Mouse (Mus musculus) hindbrain, postnatal 0 days (tissue): ENCODE measurements around the gene Celf2. TPM values are rescaled to one million over a fixed set of nuclear protein-coding genes. Genes with fewer than 3 reads are reported as not detected.

ENCODE experiments used
- ATAC-seq: fragments of 200-750 bp; cut with Nextera tagmentation; 2 replicates; pipeline ENCODE4 v1.8.0; 2017; ENCODE audit warnings: mild to moderate bottlenecking, moderate TSS enrichment, moderate library complexity
- DNase-seq: peaks from one replicate; pipeline ENCODE4 v3.0.0-alpha.2; 2015; ENCODE audit warnings: low spot score
- H3K27ac ChIP-seq: fragments of 300-500 bp; sonication (generic); 2 replicates; pipeline ENCODE4 v1.5.1; 2014; ENCODE audit warnings: mild to moderate bottlenecking
- H3K27me3 ChIP-seq: fragments of 300-500 bp; sonication (generic); 2 replicates; pipeline ENCODE4 v1.6.1; 2014; ENCODE audit warnings: low read length, mixed read lengths; ENCODE audit not compliant: insufficient read depth
- H3K36me3 ChIP-seq: fragments of 300-500 bp; sonication (generic); 2 replicates; pipeline ENCODE4 v1.6.1; 2014; ENCODE audit warnings: low read length, mixed read lengths; ENCODE audit not compliant: insufficient read depth
- H3K4me1 ChIP-seq: fragments of 300-500 bp; sonication (generic); 2 replicates; pipeline ENCODE4 v1.6.1; 2014; ENCODE audit warnings: antibody characterized with exemption, low read length, mixed read lengths; ENCODE audit not compliant: insufficient read depth
- H3K4me2 ChIP-seq: fragments of 300-500 bp; sonication (generic); 2 replicates; pipeline ENCODE4 v1.6.1; 2014; ENCODE audit warnings: low read depth, mild to moderate bottlenecking, low read length, moderate library complexity, mixed read lengths
- H3K4me3 ChIP-seq: fragments of 300-500 bp; sonication (generic); 2 replicates; pipeline ENCODE4 v1.5.1; 2014; ENCODE audit warnings: low read length
- H3K9ac ChIP-seq: fragments of 300-500 bp; sonication (generic); replicated peaks from 2 replicates; pipeline ENCODE4 v1.6.1; 2014; ENCODE audit warnings: mild to moderate bottlenecking, low read length, moderate library complexity, mixed read lengths
- H3K9me3 ChIP-seq: fragments of 300-500 bp; sonication (generic); 2 replicates; pipeline ENCODE4 v1.6.1; 2016; ENCODE audit warnings: low read length, mixed read lengths
- CTCF ChIP-seq: IDR thresholded peaks from 2 replicates; pipeline ENCODE4 v1.5.1; 2016; ENCODE audit warnings: antibody characterized with exemption, control low read depth, low read depth
- WGBS: fragments of 180-500 bp; shearing (Covaris S2); extraction: QIAGEN DNeasy Blood & Tissue Kit; methylation state at CpG from one replicate; pipeline ENCODE4 v1.1.7; 2014; 5-methylcytosine and 5-hydroxymethylcytosine counted together
- polyA plus RNA-seq: library from polyadenylated mRNA; unstranded; fragments of >200 nt; fragmentation: Nextera tagmentation; extraction: Ambion mirVana; gene quantifications from 2 replicates; pipeline ENCODE4 v1.2.1, GENCODE M21; 2015
- total RNA-seq: library from RNA; depleted of rRNA; stranded (reverse); fragments of >200 nt; gene quantifications from 2 replicates; pipeline ENCODE4 v1.2.3, GENCODE M21; 2014

Celf2 gene
- total and polyA plus RNA-seq, 2 experiments from 2014 or later: 110 to 160 TPM

GRCm38 (mm10) chr2:6717953-6718352, 791.4 kb downstream of the Celf2 start:
- DNase-seq (no peak), ATAC-seq (no peak)
- Histone ChIP-seq H3K36me3 (no peaks in the 10 kb centered on the region), H3K27ac (no peak overlapping the region), H3K27me3 (no peaks in the 10 kb centered on the region), H3K9ac (no peak overlapping the region), H3K4me2 (no peak overlapping the region), H3K9me3 (no peaks in the 10 kb centered on the region), H3K4me1 (peaks cover 16% of the 10 kb centered on the region), H3K4me3 (no peak overlapping the region)
- TF ChIP-seq CTCF: no peak
- 77% methylated on average over 3 of the region's 3 CpGs for WGBS

- Histone ChIP-seq H3K27ac (no peak overlapping the region), H3K36me3 (no peaks in the 10 kb centered on the region), H3K4me2 (no peak overlapping the region), H3K4me3 (no peak overlapping the region), H3K4me1 (peaks cover under 1% of the 10 kb centered on the region; the same call in 1 of the 2 replicates), H3K9me3 (no peaks in the 10 kb centered on the region), H3K9ac (no peak overlapping the region), H3K27me3 (no peaks in the 10 kb centered on the region)
- no peak for TF ChIP-seq CTCF
- DNase-seq: no peak
- no peak for ATAC-seq
- WGBS: 92% methylated on average over 3 of the region's 3 CpGs
Measured at GRCm38 (mm10) chr2:6715562-6715961, 793.8 kb downstream of the Celf2 start.

GRCm38 (mm10) chr2:6713529-6713928, 795.8 kb downstream of the Celf2 start:
- no peak overlapping the region for H3K27ac ChIP-seq
- no peak overlapping the region for H3K9ac ChIP-seq
- H3K36me3 ChIP-seq: no peaks in the 10 kb centered on the region
- ATAC-seq: no peak
- no peak overlapping the region for H3K4me3 ChIP-seq
- no peaks in the 10 kb centered on the region for H3K4me1 ChIP-seq
- WGBS: 87% methylated on average over 6 of the region's 6 CpGs
- DNase-seq: no peak
- H3K4me2 ChIP-seq: no peak overlapping the region
- no peaks in the 10 kb centered on the region for H3K27me3 ChIP-seq
- H3K9me3 ChIP-seq: no peaks in the 10 kb centered on the region
- TF ChIP-seq CTCF: no peak

GRCm38 (mm10) chr2:6710687-6711430, 798.5 kb downstream of the Celf2 start:
- H3K9ac ChIP-seq: no peak overlapping the region
- H3K27ac ChIP-seq: no peak overlapping the region
- TF ChIP-seq CTCF: no peak
- H3K4me1 ChIP-seq: peaks cover 4% of the 10 kb centered on the region; the same call in 1 of the 2 replicates
- H3K9me3 ChIP-seq: no peaks in the 10 kb centered on the region
- no peak for ATAC-seq
- no peak for DNase-seq
- no peak overlapping the region for H3K4me3 ChIP-seq
- 86% methylated on average over 7 of the region's 7 CpGs for WGBS
- H3K27me3 ChIP-seq: no peaks in the 10 kb centered on the region
- H3K36me3 ChIP-seq: no peaks in the 10 kb centered on the region
- H3K4me2 ChIP-seq: no peak overlapping the region

- ATAC-seq (0 out of 2 replicates have a peak, but pooled peaks have one; percentile 27), DNase-seq (peak; percentile 30)
- H3K27me3 ChIP-seq: no peaks in the 10 kb centered on the region
- WGBS: 25% methylated on average over 5 of the region's 5 CpGs
- H3K27ac ChIP-seq: no peak overlapping the region
- H3K9me3 ChIP-seq: no peaks in the 10 kb centered on the region
- no peak overlapping the region for H3K9ac ChIP-seq
- H3K4me1 ChIP-seq: peaks cover 8% of the 10 kb centered on the region; the same call in 1 of the 2 replicates
- no peak overlapping the region for H3K4me3 ChIP-seq
- TF ChIP-seq CTCF: no peak
- H3K36me3 ChIP-seq: no peaks in the 10 kb centered on the region
- no peak overlapping the region for H3K4me2 ChIP-seq
Measured at GRCm38 (mm10) chr2:6707959-6708519, 801.3 kb downstream of the Celf2 start.

- Histone ChIP-seq H3K4me2 (no peak overlapping the region), H3K27ac (no peak overlapping the region), H3K36me3 (no peaks in the 10 kb centered on the region), H3K27me3 (no peaks in the 10 kb centered on the region), H3K9ac (no peak overlapping the region), H3K4me3 (no peak overlapping the region), H3K4me1 (peaks cover 8% of the 10 kb centered on the region; the same call in 1 of the 2 replicates), H3K9me3 (no peaks in the 10 kb centered on the region)
- no peak for TF ChIP-seq CTCF
- 39% methylated on average over 2 of the region's 2 CpGs for WGBS
- ATAC-seq: no peak
- DNase-seq: no peak
Measured at GRCm38 (mm10) chr2:6707276-6707675, 802.1 kb downstream of the Celf2 start.
